Mouse (Mus musculus) embryonic fibroblast, embryonic 13.5 days (primary cell): ENCODE results near the gene Olfr458.

Experiments
- CTCF ChIP-seq: IDR thresholded peaks from 2 replicates; pipeline ENCODE4 v1.5.1; 2011; ENCODE audit warnings: mild to moderate bottlenecking, control low read depth, low read length, moderate library complexity, borderline replicate concordance; ENCODE audit not compliant: insufficient read depth
- POLR2A ChIP-seq: IDR thresholded peaks from 2 replicates; pipeline ENCODE4 v1.6.1; 2011; ENCODE audit warnings: low read depth, mild to moderate bottlenecking, control low read depth, low read length, moderate library complexity

DNA sequence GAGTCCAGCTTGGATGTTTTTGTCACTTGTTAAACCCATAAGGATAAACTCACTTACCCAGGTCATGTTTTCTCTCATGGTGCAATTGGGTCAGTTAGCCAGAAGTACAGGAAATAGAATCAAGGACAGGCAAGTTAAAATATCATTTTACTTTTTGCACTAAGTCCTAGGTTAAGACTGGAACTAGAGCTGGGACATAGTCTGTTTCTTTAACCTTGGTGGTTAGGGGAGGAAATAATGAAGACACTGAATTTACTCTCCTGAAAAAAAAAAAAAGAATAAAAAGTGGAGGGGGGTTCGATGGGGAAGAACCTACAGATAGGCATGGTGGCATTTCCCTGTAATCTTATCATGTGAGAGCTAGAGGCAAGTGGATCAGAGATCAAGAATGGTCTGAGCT is 22.1 kb upstream of the Olfr458 start, which contains the start of gene Olfr456:
- TF ChIP-seq CTCF (no peak), POLR2A (no peak)
